Mouse (Mus musculus): ENCODE results near the gene Mad1l1.

GRCm38 (mm10) chr5:139965596-139965995 is 355.8 kb downstream of the Mad1l1 start:
- TF ChIP-seq POLR2A (IDR thresholded peaks at IDR 0.05; ENCODE audit: low read depth, low read length) (no peak), CTCF (IDR thresholded peaks at IDR 0.05; ENCODE audit: borderline replicate concordance, insufficient read depth, low read length) (no peak)

Measured in embryonic fibroblast, embryonic 13.5 days (primary cell).